Mouse (Mus musculus) stomach, postnatal 0 days (tissue): ENCODE results near the gene Fgfr1op. TPM values are rescaled to one million over a fixed set of nuclear protein-coding genes. Genes with fewer than 3 reads are reported as not detected.
A peak's percentile ranks its signal among the peaks of the same experiment; 100 is the strongest.
"Not testable (repeated sequence)": the region's sequence is repeated elsewhere in the genome, so short reads cannot be mapped to it uniquely, and the experiment has no call there.

ENCODE experiments used
- ATAC-seq: fragments of 200-750 bp; cut with Nextera tagmentation; 2 replicates; pipeline ENCODE4 v1.8.0; 2017; ENCODE audit not compliant: low FRiP score, low TSS enrichment
- DNase-seq: peaks from one replicate; pipeline ENCODE4 v3.0.0-alpha.2; 2016; ENCODE audit warnings: low spot score
- H3K27ac ChIP-seq: fragments of 300-500 bp; sonication (generic); replicated peaks from 2 replicates; pipeline ENCODE4 v1.5.1; 2014; ENCODE audit warnings: mild to moderate bottlenecking, control low read depth
- H3K27me3 ChIP-seq: fragments of 300-500 bp; sonication (generic); 2 replicates; pipeline ENCODE4 v1.6.1; 2014; ENCODE audit warnings: low read length; ENCODE audit not compliant: control insufficient read depth, insufficient read depth
- H3K36me3 ChIP-seq: fragments of 300-500 bp; sonication (generic); 2 replicates; pipeline ENCODE4 v1.6.1; 2014; ENCODE audit warnings: low read length, mixed read lengths; ENCODE audit not compliant: control insufficient read depth, insufficient read depth
- H3K4me1 ChIP-seq: fragments of 300-500 bp; sonication (generic); replicated peaks from 2 replicates; pipeline ENCODE4 v1.6.1; 2014; ENCODE audit warnings: antibody characterized with exemption; ENCODE audit not compliant: control insufficient read depth, insufficient read depth
- H3K4me2 ChIP-seq: fragments of 300-500 bp; sonication (generic); replicated peaks from 2 replicates; pipeline ENCODE4 v1.6.1; 2014; ENCODE audit warnings: low read depth, mild to moderate bottlenecking, control low read depth, moderate library complexity
- H3K4me3 ChIP-seq: fragments of 300-500 bp; sonication (generic); 2 replicates; pipeline ENCODE4 v1.5.1; 2014; ENCODE audit warnings: low read depth, low read length, control low read depth
- H3K9ac ChIP-seq: fragments of 300-500 bp; sonication (generic); 2 replicates; pipeline ENCODE4 v1.6.1; 2014; ENCODE audit warnings: mild to moderate bottlenecking, low read length, control low read depth, mixed read lengths
- H3K9me3 ChIP-seq: fragments of 300-500 bp; sonication (generic); 2 replicates; pipeline ENCODE4 v1.6.1; 2016; ENCODE audit warnings: low read length; ENCODE audit not compliant: control insufficient read depth
- CTCF ChIP-seq: IDR thresholded peaks from 2 replicates; pipeline ENCODE4 v1.5.1; 2016; ENCODE audit warnings: antibody characterized with exemption, low read depth, mild to moderate bottlenecking, moderate library complexity
- EP300 ChIP-seq: optimal IDR thresholded peaks from 2 replicates; pipeline ENCODE3; 2016; ENCODE audit warnings: antibody characterized with exemption
- WGBS: fragments of 180-500 bp; shearing (Covaris S2); extraction: QIAGEN DNeasy Blood & Tissue Kit; methylation state at CpG from one replicate; pipeline ENCODE4 v1.1.7; 2014; 5-methylcytosine and 5-hydroxymethylcytosine counted together
- polyA plus RNA-seq: library from polyadenylated mRNA; unstranded; fragments of >200 nt; fragmentation: Nextera tagmentation; extraction: Ambion mirVana; gene quantifications from 2 replicates; pipeline ENCODE4 v1.2.1, GENCODE M21; 2015

Gene Fgfr1op
- polyA plus RNA-seq, 1 experiment from 2014 or later: 12.7 TPM

DNA sequence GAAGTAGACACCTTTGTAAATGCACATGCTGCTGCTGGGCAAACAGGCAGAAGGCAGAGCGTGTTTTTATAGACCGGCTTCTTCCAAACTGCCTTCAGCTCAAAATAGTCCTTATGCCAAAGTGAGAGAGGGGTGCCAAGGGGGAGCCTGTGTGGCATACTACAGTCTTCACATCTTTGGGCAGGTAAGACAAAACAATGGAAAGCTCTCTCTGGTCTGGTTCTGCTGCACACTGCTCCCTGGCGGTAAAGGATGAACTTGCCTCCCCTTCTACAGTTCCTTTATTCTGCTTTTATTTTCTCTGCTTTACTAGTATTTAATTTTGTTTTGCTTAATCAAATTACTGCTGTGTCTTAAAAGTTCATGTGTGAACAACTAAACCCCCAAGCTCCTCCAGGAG lies 4.3 kb upstream of the Fgfr1op start:
- TF ChIP-seq CTCF: peak; percentile 63
- not testable (repeated sequence) for H3K27me3 ChIP-seq, H3K4me1 ChIP-seq, H3K27ac ChIP-seq, DNase-seq, H3K9ac ChIP-seq, H3K9me3 ChIP-seq, ATAC-seq, H3K36me3 ChIP-seq, H3K4me2 ChIP-seq, H3K4me3 ChIP-seq
- 31% methylated on average over 2 of the region's 3 CpGs for WGBS

DNA sequence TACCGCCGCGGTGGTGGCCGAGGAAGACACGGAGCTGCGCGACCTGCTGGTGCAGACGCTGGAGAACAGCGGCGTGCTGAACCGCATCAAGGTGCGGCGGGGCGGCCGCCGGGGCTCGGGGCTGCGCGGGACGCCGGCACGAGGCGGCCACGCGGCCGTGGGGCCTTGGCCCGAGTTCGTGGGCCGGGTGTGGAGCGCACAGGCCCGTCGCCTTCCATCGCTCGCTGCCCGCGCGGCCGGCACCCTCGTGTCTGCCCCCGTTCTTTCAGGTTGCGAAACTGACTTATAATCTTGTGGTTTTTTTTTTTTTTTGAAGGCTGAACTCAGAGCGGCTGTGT lies 276 bp downstream of the Fgfr1op start:
- not testable (repeated sequence) for H3K36me3 ChIP-seq, H3K27me3 ChIP-seq, ATAC-seq, H3K4me1 ChIP-seq, H3K9me3 ChIP-seq
- peak overlapping the region; percentile 31 for H3K4me2 ChIP-seq
- peak overlapping the region; percentile 65; the same call in 1 of the 2 replicates for H3K27ac ChIP-seq
- H3K9ac ChIP-seq: peak overlapping the region; percentile 52; the same call in 1 of the 2 replicates
- under 1% methylated on average over 36 of the region's 42 CpGs for WGBS
- H3K4me3 ChIP-seq: peak overlapping the region; percentile 43
- DNase-seq: peak; percentile 39

DNA sequence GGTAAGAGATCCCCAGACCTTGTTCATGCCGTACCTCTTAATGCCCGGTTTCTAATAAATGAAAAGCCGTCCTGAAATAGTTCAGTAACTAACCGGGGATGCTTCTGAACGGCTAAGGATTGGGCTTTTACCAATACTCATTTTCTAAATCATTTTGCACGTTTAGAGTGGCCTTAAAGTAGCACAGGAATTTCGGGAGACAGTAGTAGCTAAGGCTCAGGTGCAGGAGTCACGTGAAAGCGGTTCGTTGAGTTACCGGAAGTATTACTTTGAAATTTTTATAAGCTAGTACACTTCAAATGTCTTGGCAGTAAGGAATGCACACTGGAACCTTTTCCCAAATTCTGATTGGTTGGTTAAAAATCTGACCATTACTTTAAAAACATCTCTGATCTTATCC lies 676 bp downstream of the Fgfr1op start:
- not testable (repeated sequence) for H3K27me3 ChIP-seq, H3K9ac ChIP-seq
- 0% methylated on average over 10 of the region's 11 CpGs for WGBS

DNA sequence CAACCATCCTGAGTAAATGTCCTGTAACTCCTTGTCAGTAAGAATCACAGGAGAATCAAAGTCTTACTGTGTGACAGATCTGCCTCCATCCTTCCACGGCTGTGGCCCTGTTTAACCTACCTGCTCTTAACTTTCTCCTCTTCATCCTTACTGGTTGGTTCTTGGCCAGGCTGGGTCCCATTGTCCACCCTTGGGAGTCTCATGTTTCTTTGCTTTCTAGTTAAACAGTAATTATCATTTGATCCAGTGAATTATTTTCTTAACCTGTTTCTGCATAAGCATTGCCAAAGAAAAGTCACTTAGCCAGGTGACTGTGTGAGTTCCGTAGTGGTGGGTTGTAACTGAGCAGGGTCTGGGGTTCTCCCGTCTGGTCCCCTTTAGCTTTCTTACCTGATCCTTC lies 1.2 kb downstream of the Fgfr1op start:
- 0 out of 2 replicates have a peak overlapping the region, but pooled peaks have one; percentile 43 for H3K4me3 ChIP-seq
- not testable (repeated sequence) for H3K9ac ChIP-seq, ATAC-seq, H3K27me3 ChIP-seq, H3K27ac ChIP-seq, H3K9me3 ChIP-seq, DNase-seq, H3K4me1 ChIP-seq, H3K36me3 ChIP-seq
- WGBS: no CpG with 5 or more reads among the region's 3 CpGs
- H3K4me2 ChIP-seq: peak overlapping the region; percentile 31; the same call in 1 of the 2 replicates

More for the DNA sequence above, 676 bp downstream of the Fgfr1op start:
- H3K4me1 ChIP-seq, H3K9me3 ChIP-seq, ATAC-seq, H3K36me3 ChIP-seq, DNase-seq, H3K27ac ChIP-seq: not testable (repeated sequence)
- Histone ChIP-seq H3K4me3 (peak overlapping the region; percentile 43), H3K4me2 (peak overlapping the region; percentile 31)

DNA sequence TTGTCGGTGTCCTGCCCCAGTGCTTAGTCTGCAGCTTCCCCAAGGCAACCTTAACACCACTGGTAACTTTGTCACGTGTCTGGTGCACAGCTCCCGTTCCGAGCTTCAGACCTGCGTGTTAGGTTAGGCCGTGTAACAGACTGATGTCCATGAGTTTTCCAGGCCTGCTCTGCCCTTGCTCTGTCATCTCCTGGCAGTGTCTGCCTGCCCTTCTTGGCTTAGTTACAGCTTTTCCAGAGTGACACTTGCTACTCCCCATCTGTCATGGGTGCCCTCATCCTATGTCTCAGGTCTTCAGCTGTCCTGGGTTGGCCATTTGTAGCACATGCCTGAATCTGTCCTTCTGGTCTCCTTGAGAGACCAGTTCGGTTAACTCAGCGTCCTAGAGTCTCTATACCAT lies 2.1 kb downstream of the Fgfr1op start:
- DNase-seq, H3K4me3 ChIP-seq, H3K9ac ChIP-seq, H3K27me3 ChIP-seq, H3K36me3 ChIP-seq, H3K4me1 ChIP-seq, ATAC-seq, H3K4me2 ChIP-seq, H3K27ac ChIP-seq, H3K9me3 ChIP-seq: not testable (repeated sequence)
- 96% methylated on average over 5 of the region's 8 CpGs for WGBS

DNA sequence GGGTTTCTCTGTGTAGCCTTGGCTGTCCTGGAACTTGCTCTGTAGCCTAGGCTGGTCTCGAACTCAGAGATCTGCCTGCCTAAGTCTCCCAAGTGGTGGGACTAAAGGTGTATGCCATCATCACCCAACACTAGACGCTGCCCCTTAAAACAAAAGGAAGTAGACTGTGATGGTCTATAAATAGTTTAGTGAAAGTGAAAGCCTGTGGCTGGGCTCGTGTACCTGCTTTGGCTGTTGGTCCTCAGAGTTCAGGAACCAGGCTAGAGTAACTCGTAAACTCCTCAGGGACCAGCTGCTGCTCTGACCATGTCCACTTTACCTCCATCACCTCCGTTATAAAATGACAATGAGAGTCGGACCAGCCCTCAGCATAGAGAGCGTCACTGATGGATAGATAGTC lies 5.0 kb downstream of the Fgfr1op start:
- no peak for TF ChIP-seq CTCF
- TF ChIP-seq EP300: no peak

DNA sequence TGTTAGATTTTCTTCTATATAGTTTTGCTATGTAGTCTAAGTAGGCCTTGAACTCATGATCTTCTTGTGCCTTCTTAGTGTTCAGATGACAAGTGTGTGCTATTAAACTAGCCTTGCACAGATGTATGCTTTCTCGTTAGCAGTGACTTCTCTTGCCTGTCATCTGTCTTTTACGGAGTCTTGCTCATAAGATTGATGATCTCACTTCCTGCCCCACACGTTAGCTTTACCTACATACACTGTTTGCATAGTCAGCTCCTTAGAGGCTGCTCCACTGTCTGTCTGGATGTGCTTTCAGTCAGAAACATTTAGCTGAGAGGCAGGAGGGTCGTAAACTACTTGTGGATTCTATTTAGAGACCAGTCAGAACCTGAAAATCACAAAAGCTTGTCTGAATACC lies 5.8 kb downstream of the Fgfr1op start:
- Histone ChIP-seq H3K27ac (no peak overlapping the region), H3K36me3 (peaks cover 16% of the 10 kb centered on the region), H3K9ac (no peak overlapping the region), H3K4me2 (no peak overlapping the region), H3K4me3 (no peak overlapping the region), H3K9me3 (no peaks in the 10 kb centered on the region), H3K27me3 (no peaks in the 10 kb centered on the region), H3K4me1 (no peaks in the 10 kb centered on the region)
- 40% methylated on average over 4 of the region's 4 CpGs for WGBS
- TF ChIP-seq CTCF (no peak), EP300 (no peak)
- DNase-seq (no peak), ATAC-seq (no peak)

More for the DNA sequence above, 5.0 kb downstream of the Fgfr1op start:
- ATAC-seq (no peak), DNase-seq (no peak)
- Histone ChIP-seq H3K4me3 (no peak overlapping the region), H3K27me3 (no peaks in the 10 kb centered on the region), H3K27ac (no peak overlapping the region), H3K4me1 (no peaks in the 10 kb centered on the region), H3K9ac (no peak overlapping the region), H3K4me2 (no peak overlapping the region), H3K9me3 (no peaks in the 10 kb centered on the region), H3K36me3 (peaks cover 13% of the 10 kb centered on the region)
- 86% methylated on average over 7 of the region's 7 CpGs for WGBS
